Mouse (Mus musculus) embryonic facial prominence, embryonic 10.5 days (tissue): ENCODE measurements around the gene Tnfaip8l2. TPM values are rescaled to one million over a fixed set of nuclear protein-coding genes. Genes with fewer than 3 reads are reported as not detected.

ENCODE experiments used
- DNase-seq: peaks from one replicate; pipeline ENCODE4 v3.0.0-alpha.2; 2017; ENCODE audit warnings: low spot score
- H3K27ac ChIP-seq: fragments of 300-500 bp; sonication (generic); replicated peaks from 2 replicates; pipeline ENCODE4 v1.5.1; 2016; ENCODE audit warnings: mild to moderate bottlenecking
- H3K27me3 ChIP-seq: fragments of 300-500 bp; sonication (generic); replicated peaks from 2 replicates; pipeline ENCODE4 v1.6.1; 2016; ENCODE audit warnings: low read depth, mild to moderate bottlenecking; ENCODE audit not compliant: poor library complexity, severe bottlenecking
- H3K36me3 ChIP-seq: fragments of 300-500 bp; sonication (generic); replicated peaks from 2 replicates; pipeline ENCODE4 v1.6.1; 2016; ENCODE audit warnings: mild to moderate bottlenecking, moderate library complexity
- H3K4me1 ChIP-seq: fragments of 300-500 bp; sonication (generic); 2 replicates; pipeline ENCODE4 v1.6.1; 2016
- H3K4me3 ChIP-seq: fragments of 300-500 bp; sonication (generic); 2 replicates; pipeline ENCODE4 v1.5.1; 2016; ENCODE audit warnings: mild to moderate bottlenecking, moderate library complexity
- H3K9me3 ChIP-seq: fragments of 300-500 bp; sonication (generic); 2 replicates; pipeline ENCODE4 v1.6.1; 2016; ENCODE audit warnings: mild to moderate bottlenecking
- WGBS: fragments of 180-500 bp; shearing (Covaris S2); methylation state at CpG from one replicate; pipeline ENCODE4 v1.1.7; 2016; 5-methylcytosine and 5-hydroxymethylcytosine counted together
- polyA plus RNA-seq: library from polyadenylated mRNA; unstranded; fragments of >200 nt; fragmentation: Nextera tagmentation; extraction: Ambion mirVana; gene quantifications from 2 replicates; pipeline ENCODE4 v1.2.1, GENCODE M21; 2016

Tnfaip8l2 gene
- polyA plus RNA-seq, result 0.98 and 2.8 TPM in 2 replicates

- H3K4me1 ChIP-seq, result peaks cover 4% of the 10 kb centered on the region; the same call in 1 of the 2 replicates
- 89% methylated on average over 10 of the region's 10 CpGs for WGBS
- no peak within 1 kb of the TSS for H3K27ac ChIP-seq
- no peaks in the 10 kb centered on the region for H3K9me3 ChIP-seq
- no peak within 1 kb of the TSS for H3K4me3 ChIP-seq
- DNase-seq, result no peak
- H3K27me3 ChIP-seq, result no peaks in the 10 kb centered on the region
- peaks cover 31% of the 10 kb centered on the region for H3K36me3 ChIP-seq
Measured at GRCm38 (mm10) chr3:95141952-95142616, at the start of gene Tnfaip8l2. Tnfaip8l2 (minus strand) TSS chr3:95142360.

DNA sequence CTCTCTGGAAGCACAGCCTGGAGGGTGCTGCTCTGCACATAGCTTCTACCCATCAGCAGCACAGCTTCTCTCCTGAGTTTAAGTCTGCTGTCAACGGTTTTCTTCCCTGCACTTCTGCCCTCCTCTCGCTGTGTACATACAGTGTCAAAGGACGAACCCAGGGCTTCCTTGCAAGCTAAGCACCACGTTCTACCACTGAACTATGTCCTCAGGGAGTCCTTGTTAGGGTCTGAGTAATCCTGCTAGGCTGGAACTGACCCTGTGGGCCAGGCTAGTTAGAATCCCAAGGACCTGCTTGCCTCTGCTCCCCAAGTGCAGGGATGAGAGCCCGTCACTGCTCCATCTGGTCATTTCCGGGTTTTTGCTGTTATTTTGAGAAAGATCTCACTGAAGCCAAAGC, 44.7 kb upstream of the Tnfaip8l2 start:
- no peaks in the 10 kb centered on the region for H3K9me3 ChIP-seq
- H3K4me3 ChIP-seq, result no peak overlapping the region
- H3K4me1 ChIP-seq, result no peaks in the 10 kb centered on the region
- H3K27ac ChIP-seq, result no peak overlapping the region
- H3K36me3 ChIP-seq, result peaks cover 92% of the 10 kb centered on the region
- DNase-seq, result no peak
- no peaks in the 10 kb centered on the region for H3K27me3 ChIP-seq
- WGBS, result 89% methylated on average over 6 of the region's 6 CpGs

DNA sequence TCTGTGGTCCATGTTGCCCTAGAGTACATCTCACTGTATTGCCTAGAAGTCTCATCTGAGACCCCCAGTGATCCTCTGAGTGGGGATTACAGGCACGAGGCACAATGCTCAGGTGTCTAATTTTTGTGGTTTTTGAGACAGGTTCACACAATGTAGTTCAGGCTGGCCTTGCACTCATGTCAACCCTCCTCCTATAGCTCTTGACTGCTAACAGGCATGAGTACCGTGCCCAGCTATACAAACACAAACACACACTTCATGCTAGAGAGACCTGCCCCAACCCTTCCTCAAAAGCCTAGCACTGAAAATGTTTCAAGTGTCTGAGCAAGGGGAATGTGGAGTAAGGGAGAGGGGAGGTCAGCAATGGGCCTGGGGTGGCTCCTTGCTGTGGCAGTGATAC, 43.9 kb upstream of the Tnfaip8l2 start:
- H3K36me3 ChIP-seq, result peaks cover 88% of the 10 kb centered on the region
- H3K27me3 ChIP-seq, result no peaks in the 10 kb centered on the region
- 94% methylated on average over 2 of the region's 2 CpGs for WGBS
- no peaks in the 10 kb centered on the region for H3K9me3 ChIP-seq
- H3K27ac ChIP-seq, result no peak overlapping the region
- H3K4me3 ChIP-seq, result no peak overlapping the region
- H3K4me1 ChIP-seq, result no peaks in the 10 kb centered on the region
- no peak for DNase-seq

- no peaks in the 10 kb centered on the region for H3K9me3 ChIP-seq
- H3K27ac ChIP-seq, result no peak overlapping the region
- DNase-seq, result no peak
- H3K36me3 ChIP-seq, result peaks cover 78% of the 10 kb centered on the region
- H3K4me1 ChIP-seq, result no peaks in the 10 kb centered on the region
- no peaks in the 10 kb centered on the region for H3K27me3 ChIP-seq
- 92% methylated on average over 9 of the region's 9 CpGs for WGBS
- no peak overlapping the region for H3K4me3 ChIP-seq
Measured at GRCm38 (mm10) chr3:95184796-95185577, 42.8 kb upstream of the Tnfaip8l2 start.

GRCm38 (mm10) chr3:95181841-95182240, 39.7 kb upstream of the Tnfaip8l2 start:
- no peaks in the 10 kb centered on the region for H3K9me3 ChIP-seq
- no peak for DNase-seq
- 66% methylated on average over 1 of the region's 1 CpGs for WGBS
- H3K4me3 ChIP-seq, result no peak overlapping the region
- H3K27me3 ChIP-seq, result no peaks in the 10 kb centered on the region
- H3K36me3 ChIP-seq, result peaks cover 47% of the 10 kb centered on the region
- 0 out of 2 replicates have a peak, but pooled peaks cover 5% of the 10 kb centered on the region for H3K4me1 ChIP-seq
- no peak overlapping the region for H3K27ac ChIP-seq

DNA sequence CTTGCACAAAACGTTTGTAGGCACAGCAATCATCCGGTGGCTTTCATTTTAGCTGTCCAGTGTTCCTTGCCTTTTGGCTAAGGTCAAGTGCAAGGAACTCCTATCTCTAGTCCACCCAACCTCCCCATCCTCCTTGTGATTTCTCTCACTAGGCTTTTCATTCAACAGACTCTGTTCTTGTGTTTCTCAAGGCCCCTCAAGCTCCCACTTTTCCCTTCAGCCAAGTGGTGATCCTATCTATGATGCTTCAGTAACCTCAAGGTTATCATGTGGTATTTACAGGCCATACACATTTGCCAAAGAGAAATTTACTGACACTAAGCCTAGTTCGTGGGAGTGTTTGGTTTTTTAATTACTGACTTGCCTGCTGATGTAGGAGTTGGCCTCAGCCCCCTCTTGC, 37.7 kb upstream of the Tnfaip8l2 start:
- H3K36me3 ChIP-seq, result peaks cover 27% of the 10 kb centered on the region
- 0 out of 2 replicates have a peak, but pooled peaks cover 5% of the 10 kb centered on the region for H3K4me1 ChIP-seq
- no peak overlapping the region for H3K27ac ChIP-seq
- DNase-seq, result no peak
- 71% methylated on average over 3 of the region's 3 CpGs for WGBS
- no peaks in the 10 kb centered on the region for H3K9me3 ChIP-seq
- no peak overlapping the region for H3K4me3 ChIP-seq
- H3K27me3 ChIP-seq, result peaks cover 9% of the 10 kb centered on the region

DNA sequence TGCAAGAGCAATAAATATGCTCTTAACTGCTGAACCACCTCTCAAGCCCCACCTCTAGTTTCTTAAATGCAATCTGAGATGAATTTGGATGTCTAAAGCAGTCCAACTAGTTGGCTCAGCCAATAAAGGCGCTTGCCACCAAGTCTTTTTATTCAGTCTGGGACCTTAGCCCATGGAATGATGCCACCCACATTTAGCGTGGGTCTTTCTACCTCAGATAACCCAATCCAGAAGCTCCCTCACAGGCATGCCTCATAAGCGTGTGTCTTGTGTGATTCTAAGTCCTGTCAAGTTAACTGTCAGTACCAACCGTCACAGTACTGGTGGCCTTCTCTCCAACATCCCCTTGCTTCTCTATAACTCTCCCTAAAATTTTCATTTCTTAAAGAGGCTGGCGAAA, 36.8 kb upstream of the Tnfaip8l2 start:
- Histone ChIP-seq H3K4me3 (no peak overlapping the region), H3K36me3 (peaks cover 18% of the 10 kb centered on the region), H3K27ac (no peak overlapping the region), H3K27me3 (peaks cover 18% of the 10 kb centered on the region), H3K9me3 (no peaks in the 10 kb centered on the region), H3K4me1 (peaks cover 8% of the 10 kb centered on the region)
- WGBS, result 87% methylated on average over 5 of the region's 5 CpGs
- no peak for DNase-seq

GRCm38 (mm10) chr3:95177583-95177982, 35.4 kb upstream of the Tnfaip8l2 start:
- no peaks in the 10 kb centered on the region for H3K9me3 ChIP-seq
- no peak overlapping the region for H3K4me3 ChIP-seq
- no peak overlapping the region for H3K27ac ChIP-seq
- WGBS, result 78% methylated on average over 6 of the region's 6 CpGs
- peaks cover 32% of the 10 kb centered on the region for H3K27me3 ChIP-seq
- H3K4me1 ChIP-seq, result peaks cover 21% of the 10 kb centered on the region
- peaks cover 10% of the 10 kb centered on the region for H3K36me3 ChIP-seq
- DNase-seq, result no peak

DNA sequence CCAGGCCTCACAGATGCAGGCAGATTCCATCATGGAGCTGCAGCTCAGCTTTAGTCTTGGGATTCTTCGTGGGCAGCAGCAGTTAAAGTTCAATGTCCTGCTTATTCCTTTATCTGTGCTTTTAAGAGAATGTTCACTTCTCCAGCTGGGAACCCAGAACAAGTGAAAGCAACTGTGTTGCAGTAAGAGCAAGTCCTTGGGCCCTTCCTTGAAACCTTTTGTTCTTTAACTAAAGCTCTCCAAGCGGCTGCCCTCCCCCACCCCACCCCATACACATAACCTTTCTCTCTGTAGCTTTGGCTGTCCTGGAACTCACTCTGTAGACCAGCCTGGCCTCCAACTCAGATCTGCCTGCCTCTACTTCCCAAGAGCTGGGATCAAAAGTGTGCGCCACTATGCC, 34.3 kb upstream of the Tnfaip8l2 start:
- 58% methylated on average over 3 of the region's 3 CpGs for WGBS

DNA sequence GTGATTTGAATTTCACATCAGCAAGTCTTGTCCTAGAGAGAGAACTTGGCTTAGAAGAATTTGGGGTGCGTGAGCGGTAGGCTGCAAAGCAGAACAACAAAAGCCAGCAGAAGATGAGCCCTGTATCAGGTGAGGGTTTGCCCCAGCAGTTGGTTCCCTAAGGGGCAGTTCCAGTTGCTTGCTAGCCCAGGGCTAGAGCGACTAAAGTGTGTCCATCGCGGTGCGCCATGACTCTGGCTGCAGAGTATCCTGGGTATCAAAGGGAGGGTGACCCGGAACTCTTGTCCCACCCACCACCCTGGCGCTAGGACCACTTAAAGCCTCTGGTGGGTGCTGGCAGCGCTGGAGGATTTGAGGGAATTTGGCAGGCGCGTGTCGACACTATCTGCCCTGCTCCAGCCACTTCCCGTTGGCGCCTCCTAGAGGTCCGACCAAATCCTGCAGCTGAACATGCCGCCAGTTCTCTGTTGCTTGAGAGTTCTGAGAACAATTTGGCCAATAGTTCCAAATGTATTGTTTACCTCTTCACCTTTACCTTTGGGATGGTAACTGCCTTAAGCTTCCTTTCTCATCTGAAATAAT, 31.9 kb upstream of the Tnfaip8l2 start:
- H3K27ac ChIP-seq, result no peak overlapping the region
- H3K4me1 ChIP-seq, result peaks cover 26% of the 10 kb centered on the region
- DNase-seq, result peak; percentile 86
- H3K4me3 ChIP-seq, result peak overlapping the region; percentile 51
- H3K27me3 ChIP-seq, result peaks cover 67% of the 10 kb centered on the region
- H3K9me3 ChIP-seq, result no peaks in the 10 kb centered on the region
- 2% methylated on average over 16 of the region's 16 CpGs for WGBS
- H3K36me3 ChIP-seq, result peaks cover 40% of the 10 kb centered on the region

More for the DNA sequence above, 34.3 kb upstream of the Tnfaip8l2 start:
- Histone ChIP-seq H3K27ac (no peak overlapping the region), H3K9me3 (no peaks in the 10 kb centered on the region), H3K4me1 (peaks cover 26% of the 10 kb centered on the region), H3K36me3 (peaks cover 20% of the 10 kb centered on the region), H3K27me3 (peaks cover 43% of the 10 kb centered on the region), H3K4me3 (no peak overlapping the region)
- DNase-seq, result no peak

DNA sequence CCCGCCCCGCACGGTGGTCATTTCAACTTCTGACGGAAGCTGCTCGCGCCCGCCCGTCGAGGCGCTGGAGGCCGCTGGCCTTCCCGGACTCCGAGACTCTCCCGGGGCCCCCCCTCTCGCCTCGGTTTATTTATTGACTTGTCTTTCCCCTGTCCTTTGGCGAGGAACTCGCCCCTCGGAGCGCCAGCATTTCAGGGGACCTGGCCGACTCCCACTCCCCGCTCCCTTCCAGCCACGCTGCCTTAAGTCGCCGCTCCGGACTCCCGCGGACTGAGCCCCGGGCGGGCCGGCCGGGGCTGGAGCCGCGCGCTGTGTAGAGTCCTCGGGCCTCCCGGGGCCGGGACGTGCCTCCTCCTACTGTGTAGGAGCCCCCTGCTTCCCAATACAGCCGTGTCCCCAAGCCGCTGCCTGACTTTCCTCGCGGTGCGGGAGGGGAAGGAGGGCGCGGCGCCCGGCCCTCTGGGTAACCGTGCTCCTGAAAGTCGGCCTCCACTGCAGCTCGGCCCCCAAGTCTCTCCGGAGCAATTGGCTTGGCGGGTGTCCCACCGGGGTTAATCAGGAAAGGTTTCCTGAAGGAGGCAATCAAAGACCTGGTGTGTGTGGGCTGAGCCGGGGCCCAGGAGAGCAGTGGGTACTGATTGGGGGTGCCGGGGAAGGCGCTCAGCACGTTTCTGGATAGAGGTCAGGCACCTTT, 31.2 kb upstream of the Tnfaip8l2 start:
- DNase-seq, result peak; percentile 57
- 3% methylated on average over 58 of the region's 58 CpGs for WGBS
- Histone ChIP-seq H3K36me3 (peaks cover 47% of the 10 kb centered on the region), H3K4me3 (peak overlapping the region; percentile 51), H3K27me3 (peaks cover 74% of the 10 kb centered on the region), H3K27ac (no peak overlapping the region), H3K4me1 (peaks cover 26% of the 10 kb centered on the region), H3K9me3 (no peaks in the 10 kb centered on the region)

DNA sequence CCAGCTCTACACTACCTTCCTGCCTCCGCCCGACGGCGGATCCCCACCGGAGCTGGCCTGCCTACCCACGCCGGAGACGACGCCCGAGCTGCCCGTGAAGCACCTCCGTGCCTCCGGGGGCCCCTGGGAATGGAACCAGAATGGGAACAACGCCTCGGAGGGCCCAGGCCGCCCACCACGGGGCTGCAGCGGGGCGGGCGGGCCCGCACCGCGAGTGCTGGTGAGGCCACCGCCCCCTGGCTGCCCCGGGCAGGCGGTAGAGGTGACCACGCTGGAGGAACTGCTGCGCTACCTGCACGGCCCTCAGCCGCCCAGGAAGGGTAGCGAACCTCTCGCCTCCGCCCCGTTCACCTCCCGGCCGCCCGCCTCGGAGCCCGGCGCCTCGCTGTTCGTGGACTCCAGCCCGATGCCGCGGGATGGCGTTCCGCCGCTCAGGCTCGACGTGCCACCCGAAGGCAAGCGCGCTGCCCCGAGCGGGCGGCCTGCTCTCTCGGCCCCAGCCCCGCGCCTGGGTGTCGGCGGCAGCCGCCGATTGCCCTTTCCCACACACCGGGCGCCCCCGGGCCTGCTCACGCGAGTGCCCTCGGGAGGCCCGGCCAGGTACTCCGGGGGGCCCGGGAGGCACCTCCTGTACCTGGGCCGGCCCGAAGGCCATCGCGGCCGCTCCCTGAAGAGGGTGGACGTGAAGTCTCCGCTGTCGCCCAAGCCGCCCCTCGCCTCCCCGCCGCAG, 30.5 kb upstream of the Tnfaip8l2 start:
- Histone ChIP-seq H3K27ac (no peak overlapping the region), H3K4me3 (peak overlapping the region; percentile 51), H3K36me3 (peaks cover 55% of the 10 kb centered on the region), H3K4me1 (peaks cover 26% of the 10 kb centered on the region), H3K9me3 (no peaks in the 10 kb centered on the region), H3K27me3 (peaks cover 79% of the 10 kb centered on the region)
- DNase-seq, result peak; percentile 46
- WGBS, result 11% methylated on average over 84 of the region's 84 CpGs
